Mouse (Mus musculus): ENCODE results near the gene Dcaf15.

The Dcaf15 gene

DNA sequence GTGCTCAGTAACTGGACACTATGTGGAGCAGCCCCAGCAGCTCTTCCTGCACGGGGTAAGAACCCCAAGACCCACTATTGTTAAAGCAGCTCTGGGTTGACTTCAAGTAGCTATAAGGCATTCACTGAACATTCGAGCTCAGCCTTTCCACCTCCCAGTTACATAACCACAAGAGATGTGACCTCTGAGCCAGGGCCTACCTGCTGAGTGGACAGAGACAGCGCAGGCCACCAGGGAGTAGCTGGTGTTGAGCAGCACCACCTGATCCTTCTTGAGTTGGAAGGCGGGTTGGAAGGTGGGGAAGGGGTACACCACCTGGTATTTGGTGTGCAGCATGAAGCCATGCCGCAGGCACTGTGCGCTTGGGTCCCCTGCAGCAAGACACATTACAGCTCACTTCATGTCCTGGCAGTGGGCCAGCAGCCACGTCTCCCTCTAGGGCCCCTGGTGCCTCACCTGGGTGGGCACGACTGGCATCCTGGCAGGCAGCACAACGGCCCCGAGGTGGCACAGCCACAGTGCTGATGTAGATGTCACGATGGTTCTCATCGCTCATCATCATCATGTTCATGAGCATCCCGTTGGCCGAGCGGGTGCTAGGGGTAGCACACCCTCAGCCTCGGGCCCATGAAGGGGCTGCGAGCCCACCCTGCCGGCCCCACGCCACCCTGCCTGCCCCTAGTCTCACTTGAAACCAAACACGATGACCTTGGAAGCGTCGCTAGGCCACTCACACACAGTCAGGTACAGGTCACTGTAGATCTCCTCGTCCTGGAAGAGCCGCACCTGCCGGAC lies 2.9 kb downstream of the Dcaf15 start:
- DNase-seq (ENCODE audit: low spot score), result no peak

DNA sequence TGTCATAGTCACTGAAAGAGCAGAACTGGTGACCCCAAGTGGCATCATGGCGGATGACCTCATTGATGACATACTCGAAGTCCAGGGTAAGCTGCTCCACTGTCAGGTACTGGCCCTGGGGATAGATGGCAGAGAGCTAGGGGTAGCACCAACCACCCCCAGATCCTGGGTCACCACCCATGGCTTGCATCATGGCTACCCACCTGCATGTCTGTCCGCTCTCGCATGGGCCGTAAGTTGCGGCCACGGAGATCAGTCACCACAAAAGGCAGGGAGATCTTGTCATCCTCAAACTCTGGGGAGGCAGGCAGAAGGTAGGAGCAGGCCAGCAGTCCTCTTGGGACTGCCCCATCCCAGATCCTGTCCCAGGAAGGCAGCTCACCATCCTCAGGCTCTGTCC lies 6.2 kb downstream of the Dcaf15 start:
- DNase-seq (ENCODE audit: low spot score), result no peak

DNA sequence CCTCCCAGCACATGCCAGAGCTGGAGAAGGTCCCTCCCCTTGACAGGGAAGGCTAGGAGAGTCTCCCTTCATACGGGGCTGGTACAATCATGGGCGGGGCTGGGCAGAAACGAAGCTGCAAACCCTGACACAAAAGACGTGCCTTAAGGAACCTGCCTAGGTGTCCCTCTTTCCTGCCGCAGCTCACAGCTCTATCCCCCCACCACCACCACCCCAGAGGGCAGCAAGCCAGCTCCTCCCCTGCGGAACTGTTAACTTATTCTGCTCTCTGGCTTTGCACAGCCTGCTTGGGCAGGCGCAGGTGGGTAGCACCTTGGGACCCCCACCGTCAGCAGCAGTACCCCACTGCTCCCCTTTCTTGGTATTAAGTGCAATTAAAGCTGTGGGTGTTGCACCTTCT lies 8.5 kb downstream of the Dcaf15 start:
- DNase-seq (ENCODE audit: low spot score), result no peak

DNA sequence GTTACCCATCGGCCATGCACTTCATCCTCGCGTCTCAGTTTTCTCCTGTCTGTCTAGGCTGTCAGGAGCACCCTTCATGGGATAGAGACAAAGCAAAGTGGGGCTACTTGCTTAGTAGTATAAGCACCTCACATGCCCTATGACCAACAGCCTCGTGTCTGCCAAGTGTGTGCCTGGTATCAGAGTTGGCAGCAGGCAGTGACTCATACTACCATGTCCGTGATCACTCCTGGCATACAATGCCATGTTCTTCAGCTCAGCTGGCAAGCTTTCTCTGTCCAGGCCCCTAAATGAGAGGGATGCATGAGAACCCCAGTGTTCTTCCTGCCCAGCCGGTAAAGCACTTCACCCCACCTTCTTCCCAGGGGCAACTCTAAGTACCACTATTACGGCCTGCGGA lies 14.0 kb downstream of the Dcaf15 start:
- DNase-seq (ENCODE audit: low spot score), result no peak

DNA sequence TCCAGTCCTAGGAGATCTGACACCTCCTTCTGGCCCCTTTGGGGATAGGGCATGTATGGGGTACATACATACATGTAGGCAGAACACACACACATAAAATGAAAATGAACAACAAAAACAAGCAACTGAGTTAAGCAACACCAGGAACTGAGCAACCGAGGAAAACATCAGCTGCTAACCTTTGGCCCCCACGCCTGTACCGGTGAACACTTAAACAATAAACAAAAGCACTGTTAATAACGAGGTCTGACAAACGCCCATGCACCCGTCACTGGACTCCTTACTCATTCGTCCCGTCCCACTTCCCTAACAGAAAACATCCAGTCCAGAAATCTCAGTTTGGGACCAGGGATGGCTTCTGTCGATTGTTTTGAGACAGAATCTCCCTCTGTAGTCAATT lies 15.3 kb downstream of the Dcaf15 start:
- DNase-seq (ENCODE audit: low spot score), result no peak

DNA sequence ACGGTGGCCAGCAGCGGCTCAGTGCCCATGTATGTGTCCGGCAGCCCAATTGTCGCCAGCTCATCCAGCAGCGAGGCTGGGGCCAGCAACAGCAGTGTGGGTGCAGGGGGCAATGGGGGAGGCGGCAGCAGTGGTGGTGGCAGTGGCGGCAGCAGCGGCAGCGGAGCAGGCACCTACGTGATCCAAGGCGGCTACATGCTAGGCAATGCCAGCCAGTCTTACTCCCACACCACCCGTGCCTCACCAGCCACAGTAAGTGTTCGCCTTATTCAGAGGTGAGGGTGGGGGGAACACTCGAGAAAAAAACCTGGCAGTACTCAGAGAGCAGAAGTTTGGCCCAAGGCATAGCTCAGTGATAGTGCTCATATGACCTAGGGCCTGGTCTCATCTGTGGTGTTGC lies 16.7 kb downstream of the Dcaf15 start:
- no peak for DNase-seq (ENCODE audit: low spot score)

DNA sequence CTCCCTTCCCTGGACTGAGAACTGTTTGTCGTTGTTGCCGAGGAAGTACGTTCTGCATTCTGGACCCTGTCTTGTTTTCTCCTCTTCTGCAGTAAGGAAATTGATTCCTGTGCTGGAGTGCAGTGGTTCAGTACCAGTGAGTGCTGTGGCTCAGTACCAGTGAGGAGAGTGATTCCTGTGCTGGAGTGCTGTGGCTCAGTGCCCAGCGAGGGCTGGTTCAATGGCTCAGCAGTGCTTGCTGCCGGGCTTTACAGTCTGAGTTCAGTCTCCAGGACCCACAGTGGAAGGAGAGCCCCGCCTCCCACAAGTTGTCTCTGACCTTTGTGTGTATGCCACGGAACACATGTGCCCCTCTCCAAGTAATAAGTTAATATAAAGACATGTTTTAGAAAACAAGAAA lies 17.4 kb downstream of the Dcaf15 start:
- DNase-seq (ENCODE audit: low spot score), result no peak

DNA sequence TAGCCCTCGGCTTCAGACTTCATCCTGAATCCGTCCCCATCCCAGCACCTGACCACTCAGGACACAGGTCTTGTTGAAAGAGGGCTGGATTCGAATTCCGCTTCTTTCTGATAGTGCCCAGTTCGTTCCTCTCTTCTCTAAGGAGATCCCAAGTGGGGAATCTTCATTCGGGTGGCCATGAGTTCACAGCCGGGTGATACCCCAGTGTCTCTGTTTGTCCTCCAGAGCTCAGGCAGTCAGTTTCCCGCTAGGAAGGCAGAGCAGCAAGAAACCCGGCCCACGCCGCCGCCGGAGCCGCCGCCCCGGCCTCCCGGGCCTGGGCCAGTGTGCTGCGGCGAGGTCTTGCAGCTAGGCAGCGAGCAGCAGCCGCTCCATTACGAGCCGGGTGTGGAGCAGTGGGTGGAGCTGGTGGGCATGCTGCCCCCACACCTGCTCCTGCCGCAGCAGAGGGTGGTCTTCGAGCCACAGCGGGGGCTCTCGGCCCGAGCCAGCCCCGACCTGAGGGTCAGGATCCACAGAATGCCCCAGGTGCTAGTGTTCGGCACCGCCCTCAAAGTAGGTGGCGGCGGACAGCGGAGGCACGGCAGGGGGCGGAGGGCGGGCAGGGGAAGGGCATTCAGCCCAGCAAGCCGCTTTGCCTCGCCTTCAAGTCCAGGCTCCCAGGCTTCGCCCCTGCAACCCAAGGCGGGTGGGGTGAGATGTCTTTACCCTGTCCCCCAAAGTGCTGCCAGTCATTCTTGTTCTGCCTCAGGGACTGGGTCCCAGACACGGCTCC lies 20.0 kb downstream of the Dcaf15 start:
- DNase-seq (ENCODE audit: low spot score), result no peak

DNA sequence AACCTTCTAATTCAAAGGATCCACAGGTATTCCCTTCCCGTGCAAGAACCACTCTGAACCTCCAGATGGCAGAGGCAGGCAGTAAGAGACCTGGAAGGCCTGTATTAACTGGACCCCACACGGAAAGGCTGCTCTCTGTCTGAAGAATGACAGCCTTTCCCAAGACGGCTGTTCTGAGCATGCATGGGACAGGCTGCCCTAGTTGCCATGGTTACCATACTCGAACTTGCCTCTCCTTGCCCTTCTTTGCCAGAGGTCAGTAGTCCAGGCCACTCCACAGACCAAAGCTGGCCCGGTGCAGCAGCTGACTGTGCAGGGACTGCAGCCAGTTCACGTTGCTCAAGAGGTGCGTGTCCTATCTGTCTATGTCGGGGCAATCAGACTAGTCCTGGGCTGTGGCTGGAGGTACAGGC lies 20.7 kb downstream of the Dcaf15 start:
- no peak for DNase-seq (ENCODE audit: low spot score)

DNA sequence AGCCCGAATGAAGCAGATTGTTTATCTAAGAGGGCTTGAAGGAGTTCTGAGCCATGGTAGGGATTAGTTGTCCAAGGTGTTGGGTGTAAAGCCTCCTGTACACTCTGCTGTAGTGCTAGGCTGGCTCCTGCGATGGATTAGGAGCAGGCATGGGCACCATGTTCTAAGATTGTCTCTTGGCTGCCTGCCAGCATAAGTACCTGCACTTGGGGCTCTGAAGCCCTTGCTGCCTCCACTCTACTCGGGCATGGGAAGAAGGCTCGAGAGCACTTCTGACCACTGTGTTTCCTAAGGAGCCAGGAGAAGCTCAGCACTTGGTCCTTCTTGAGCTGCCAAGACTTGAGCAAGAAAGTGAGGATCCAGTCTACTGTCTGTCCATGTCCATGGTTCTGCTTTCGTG lies 25.4 kb downstream of the Dcaf15 start:
- DNase-seq (ENCODE audit: low spot score), result no peak

DNA sequence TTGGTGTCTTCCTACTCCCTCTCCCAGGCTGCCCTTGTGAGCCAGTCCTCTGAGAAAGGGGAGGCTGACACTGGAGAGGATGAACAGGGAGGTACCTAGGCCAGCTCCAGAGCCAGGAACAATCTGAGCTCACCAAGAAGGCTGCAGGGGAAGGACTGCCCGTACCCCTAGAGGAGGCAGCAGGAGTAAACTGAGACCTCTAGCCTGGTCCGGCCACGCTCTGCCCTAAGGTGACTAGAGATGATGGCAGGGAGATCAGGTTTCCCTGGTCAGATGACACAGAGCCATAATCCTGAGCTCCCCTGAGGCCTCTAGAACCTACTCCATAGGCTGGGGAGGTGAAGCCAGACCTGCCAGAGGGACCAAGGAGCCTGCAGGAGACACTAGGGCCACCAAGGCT lies 27.7 kb downstream of the Dcaf15 start:
- DNase-seq (ENCODE audit: low spot score), result no peak

DNA sequence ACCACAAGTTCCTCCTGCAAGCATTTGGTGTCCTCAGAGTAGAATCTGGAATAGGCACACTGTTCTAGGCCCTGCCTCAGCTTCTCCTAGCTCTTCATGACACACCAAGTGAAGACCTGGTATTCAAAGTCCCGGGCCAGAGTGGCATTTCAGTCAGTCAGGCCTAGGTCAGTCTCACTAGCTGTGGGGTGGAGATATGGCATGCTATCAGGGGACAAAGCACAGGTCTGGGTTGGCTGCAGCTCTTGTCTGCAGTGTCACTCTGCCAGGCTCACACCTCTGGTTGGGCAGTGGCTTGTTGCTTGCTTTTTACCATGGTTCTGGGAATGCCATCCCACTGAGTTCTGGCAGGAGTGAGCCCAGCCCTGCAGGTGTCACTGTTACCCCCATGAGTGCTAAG lies 28.2 kb downstream of the Dcaf15 start:
- no peak for DNase-seq (ENCODE audit: low spot score)

DNA sequence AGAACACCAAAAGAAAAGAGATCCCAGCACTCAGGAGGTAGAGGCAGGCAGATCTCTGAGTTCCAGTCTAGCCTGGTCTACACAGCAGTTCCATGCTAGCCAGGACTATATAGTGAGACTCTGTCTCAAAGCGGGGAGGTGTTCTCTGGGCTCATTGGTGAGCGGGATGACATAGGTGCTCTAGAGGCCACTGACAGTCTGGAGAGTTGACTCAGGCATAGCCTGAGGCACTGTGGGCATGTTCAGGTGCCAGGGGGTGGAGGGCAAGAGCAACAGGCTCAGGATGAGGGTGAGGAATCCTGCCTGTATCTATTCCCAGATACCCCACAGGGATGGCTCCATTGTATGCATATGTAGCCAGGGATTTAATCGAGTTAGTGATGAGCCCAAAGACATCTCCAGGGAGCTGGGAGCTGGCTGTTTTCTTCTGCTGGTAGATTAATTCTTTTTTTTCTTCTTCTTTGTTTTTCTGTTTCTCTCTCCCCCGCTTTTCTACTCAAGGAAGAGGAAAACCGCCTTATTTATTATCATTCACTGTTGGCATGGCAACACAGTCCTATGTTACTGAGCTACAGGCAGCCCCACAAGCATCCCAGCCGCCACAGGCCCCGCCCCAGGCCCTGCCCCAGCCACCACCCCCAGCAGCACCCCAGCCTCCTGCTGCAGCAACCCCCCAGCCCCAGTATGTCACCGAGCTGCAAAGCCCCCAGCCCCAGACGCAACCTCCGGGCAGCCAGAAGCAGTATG lies 31.2 kb downstream of the Dcaf15 start:
- no peak for DNase-seq (ENCODE audit: low spot score)

DNA sequence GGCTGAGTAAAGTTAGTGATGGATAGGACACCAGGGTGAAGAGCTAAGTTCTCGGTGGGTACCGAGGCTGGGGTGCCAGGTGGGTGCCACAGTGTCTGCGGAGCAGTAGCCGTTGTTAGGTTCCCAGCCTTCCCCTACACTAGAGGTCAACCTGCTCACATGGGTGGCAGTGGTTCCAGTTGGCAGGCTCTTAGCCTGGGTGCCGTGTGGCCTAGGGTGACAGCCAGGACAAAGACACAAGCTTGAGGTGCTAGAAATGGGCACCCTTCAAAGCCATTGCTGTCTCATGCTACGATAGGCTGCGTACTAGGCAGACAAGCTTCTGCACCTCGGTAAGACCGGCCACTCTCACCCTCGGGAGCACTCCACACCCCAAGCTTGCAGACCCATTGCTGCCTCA lies 32.2 kb downstream of the Dcaf15 start:
- no peak for DNase-seq (ENCODE audit: low spot score)

DNA sequence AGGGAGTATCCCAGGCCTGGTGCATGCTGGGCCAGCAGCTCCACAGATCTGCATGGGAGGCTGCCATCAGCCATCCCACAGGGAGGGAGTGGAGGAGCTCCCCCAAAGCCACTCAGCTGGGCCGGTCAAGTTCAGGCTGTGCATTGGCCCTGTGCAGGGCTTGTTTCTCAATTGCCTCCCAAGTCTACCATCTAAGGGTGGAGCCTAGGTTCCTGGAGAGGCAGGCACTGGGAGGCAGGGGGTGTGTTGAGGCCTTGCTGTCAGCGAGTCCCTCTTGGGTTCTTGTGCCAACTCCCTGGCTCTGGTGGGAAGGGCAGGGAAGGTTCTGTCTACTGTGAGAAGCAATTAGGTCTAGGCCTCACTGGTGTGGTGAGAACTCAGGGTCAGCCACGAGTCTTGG lies 32.6 kb downstream of the Dcaf15 start:
- no peak for DNase-seq (ENCODE audit: low spot score)

DNA sequence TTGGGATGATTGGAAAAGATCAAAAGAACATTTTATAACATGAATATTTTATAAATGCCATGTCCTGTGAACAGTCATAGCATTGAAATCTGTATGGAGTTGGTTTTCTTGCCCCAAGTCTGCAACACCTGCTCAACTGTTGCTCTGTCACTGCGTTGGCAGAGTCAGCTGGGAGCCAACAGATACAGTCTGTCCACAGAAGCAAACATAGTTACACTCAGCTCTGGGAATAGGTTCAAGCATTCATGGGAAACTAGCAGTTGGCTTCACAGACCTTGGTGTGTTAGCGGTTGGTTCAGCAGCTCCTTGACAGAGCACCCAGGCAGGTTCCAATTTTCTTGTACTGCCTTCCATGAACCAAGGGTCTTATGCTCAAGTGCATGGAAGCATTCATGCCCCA lies 33.9 kb downstream of the Dcaf15 start:
- peak; percentile 48 for DNase-seq (ENCODE audit: low spot score)

DNA sequence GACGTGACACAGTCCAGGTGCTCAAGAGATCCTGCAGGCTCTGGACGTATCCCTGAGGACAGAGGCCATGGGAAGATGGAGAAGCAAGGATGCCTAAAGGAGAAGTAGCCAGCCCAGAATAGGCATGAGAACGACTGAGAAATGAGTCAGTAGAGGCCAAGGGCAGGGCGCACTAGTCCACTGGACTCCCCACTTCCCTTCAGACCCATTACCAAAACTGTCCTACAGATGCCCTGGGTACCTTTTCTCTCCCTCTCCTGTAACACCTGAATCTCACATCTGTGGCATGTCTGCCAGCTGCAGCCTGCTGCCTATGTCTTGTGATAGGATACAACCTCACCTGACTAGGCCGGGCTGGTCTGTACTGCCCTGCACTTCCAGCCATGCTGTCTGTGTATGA lies 34.3 kb downstream of the Dcaf15 start:
- DNase-seq (ENCODE audit: low spot score), result no peak

DNA sequence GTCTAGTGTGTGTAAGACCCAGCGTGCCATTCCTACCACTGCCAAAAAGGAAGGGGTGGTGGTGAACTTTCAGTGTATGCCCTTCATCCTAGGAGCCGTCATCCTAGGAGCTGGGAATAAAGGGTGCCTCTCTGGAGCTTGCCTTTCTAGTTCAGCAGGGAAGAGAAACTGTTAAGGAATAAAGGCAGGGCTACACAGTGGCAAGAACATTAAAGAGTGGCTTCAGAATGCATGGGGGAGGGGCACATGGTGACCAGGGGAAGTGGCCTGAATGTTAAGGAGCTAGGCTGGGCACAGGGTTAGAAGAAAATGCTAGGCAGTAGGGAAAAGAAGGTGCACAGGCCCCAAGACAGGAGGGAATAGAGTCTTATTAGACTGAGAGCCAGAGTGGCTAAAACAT lies 34.8 kb downstream of the Dcaf15 start:
- DNase-seq (ENCODE audit: low spot score), result no peak

DNA sequence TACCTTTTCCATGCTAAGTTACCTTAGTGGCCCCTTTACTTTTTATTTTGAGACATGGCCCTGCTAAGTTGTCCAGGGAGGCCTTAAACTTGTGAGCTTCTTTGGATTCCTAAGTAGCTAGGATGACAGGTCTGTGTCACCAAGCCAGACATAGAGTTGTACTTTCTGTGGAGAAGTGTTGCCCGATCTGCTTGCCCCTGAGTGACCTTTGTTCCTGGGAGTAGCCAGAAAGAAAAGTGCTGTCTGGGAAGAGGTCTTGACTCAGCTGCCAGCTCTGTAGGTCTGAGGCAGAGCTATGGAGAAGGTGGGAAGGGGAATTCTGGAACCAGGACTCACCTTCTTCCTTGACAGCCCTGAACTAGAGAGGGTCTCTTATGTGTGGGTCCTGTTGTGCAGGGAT lies 35.4 kb downstream of the Dcaf15 start:
- DNase-seq (ENCODE audit: low spot score), result no peak

DNA sequence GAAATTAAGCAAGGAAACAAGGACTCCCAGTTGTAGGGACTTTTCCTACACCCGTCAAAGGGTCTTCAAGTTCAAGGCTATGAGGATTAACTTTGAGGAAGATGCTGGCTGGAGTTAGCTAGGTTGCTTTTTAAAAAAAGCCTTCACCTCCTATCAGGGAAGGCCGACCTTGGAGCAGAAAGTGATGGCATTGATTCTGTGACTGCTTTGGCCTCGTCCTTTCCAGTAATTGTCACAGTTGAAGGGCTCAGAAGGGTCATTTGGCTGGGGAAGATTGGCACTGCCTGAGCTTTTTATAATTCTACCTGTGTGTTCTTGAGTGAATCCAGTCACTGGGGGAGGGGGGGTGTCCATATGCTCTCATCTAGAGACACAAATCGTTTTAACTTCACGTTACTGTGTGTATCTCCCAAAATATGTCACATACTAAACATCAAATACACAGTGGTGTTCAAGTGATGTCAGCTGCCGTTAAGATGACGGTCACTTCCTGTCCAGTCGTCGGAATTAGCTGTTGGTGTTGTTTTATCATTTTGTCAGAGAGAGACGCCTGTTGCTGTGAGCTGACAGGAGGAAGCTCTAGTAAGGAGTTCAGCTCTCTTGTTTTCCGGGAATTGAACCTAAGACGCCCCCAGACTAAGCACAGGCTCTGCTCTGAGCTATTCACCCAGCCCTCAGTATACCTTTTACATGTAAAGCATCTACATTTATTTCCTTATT lies 36.1 kb downstream of the Dcaf15 start:
- no peak for DNase-seq (ENCODE audit: low spot score)

DNA sequence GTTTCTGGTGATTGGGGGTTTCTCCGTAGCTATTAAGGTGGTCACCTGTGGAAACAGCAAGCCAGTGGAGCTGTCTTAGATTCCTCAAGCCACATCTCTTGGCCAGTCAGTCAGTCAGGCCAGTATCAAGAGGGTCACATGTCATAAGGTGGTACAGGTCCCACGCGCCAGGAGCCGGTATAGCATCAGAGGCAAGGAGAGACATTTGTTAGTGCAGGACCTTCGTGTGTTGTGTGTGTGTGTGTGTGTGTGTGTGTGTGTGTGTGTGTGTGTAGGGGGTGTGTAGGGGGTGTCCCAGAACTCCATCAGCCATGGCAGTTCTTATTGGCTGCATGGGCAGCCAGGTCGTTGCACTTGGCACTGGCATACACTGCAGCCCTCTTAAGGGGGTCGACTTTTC lies 36.7 kb downstream of the Dcaf15 start:
- DNase-seq (ENCODE audit: low spot score), result no peak

DNA sequence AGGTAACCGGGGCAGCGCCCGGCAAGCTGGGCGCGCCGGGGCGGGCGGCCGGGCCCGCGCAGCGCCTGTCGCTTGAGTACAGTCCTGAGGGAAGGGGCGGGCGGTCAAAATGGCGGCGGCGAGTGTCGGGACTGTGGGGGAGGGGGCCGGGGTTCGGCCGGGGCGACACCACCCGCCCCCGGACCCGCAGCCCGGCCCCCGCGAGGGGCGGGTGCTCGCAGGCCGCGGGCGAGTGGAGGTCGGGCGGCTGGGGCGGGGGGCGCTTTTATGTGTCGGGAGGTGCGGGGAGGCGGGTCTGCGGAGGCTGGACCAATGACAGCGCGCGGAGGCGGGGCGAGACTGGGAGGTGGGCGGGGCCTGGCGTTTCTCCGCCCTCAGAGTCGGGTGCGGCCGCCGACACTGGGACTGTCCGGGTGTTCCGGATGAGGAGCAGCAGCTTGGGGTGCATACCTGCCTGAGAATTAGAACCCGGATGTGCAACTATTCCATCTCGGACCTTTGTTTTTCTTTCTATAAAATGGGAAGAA lies 37.5 kb downstream of the Dcaf15 start:
- DNase-seq (ENCODE audit: low spot score), result peak; percentile 87

All from layer of hippocampus, adult 9-10 months (tissue).